Mouse (Mus musculus): ENCODE results near the gene Obscn. TPM values are rescaled to one million over a fixed set of nuclear protein-coding genes. Genes with fewer than 3 reads are reported as not detected.

Gene Obscn
- polyA plus RNA-seq, 2 experiments = 5.4 to 11.0 TPM

GRCm38 (mm10) chr11:58974414-58974813, 161.8 kb downstream of the Obscn start:
- Histone ChIP-seq H3K27ac (replicated peaks; ENCODE audit: low read depth, low read length) (no peak overlapping the region), H3K36me3 (ENCODE audit: control insufficient read depth, insufficient read depth, low read length) (peaks cover 16% of the 10 kb centered on the region), H3K27me3 (ENCODE audit: control insufficient read depth, insufficient read depth, low read length) (no peaks in the 10 kb centered on the region), H3K4me1 (ENCODE audit: control insufficient read depth, insufficient read depth, low read length) (peaks cover 7% of the 10 kb centered on the region), H3K9me3 (ENCODE audit: control insufficient read depth, low read length) (no peaks in the 10 kb centered on the region), H3K4me2 (replicated peaks; ENCODE audit: low read depth, low read length, severe bottlenecking) (no peak overlapping the region), H3K9ac (ENCODE audit: low read depth, low read length, severe bottlenecking) (no peak overlapping the region), H3K4me3 (replicated peaks; ENCODE audit: low read length) (no peak overlapping the region)
- 88% methylated on average over 3 of the region's 3 CpGs for WGBS
- DNase-seq (ENCODE audit: low spot score) (no peak), ATAC-seq (ENCODE audit: low FRiP score, low read depth) (no peak)
- TF ChIP-seq POLR2A (IDR thresholded peaks at IDR 0.05; ENCODE audit: borderline replicate concordance, extremely low read depth, insufficient read depth, insufficient read length) = no peak

GRCm38 (mm10) chr11:58971796-58972195, 164.4 kb downstream of the Obscn start:
- Histone ChIP-seq H3K36me3 (ENCODE audit: control insufficient read depth, insufficient read depth, low read length) (peaks cover 16% of the 10 kb centered on the region), H3K9ac (ENCODE audit: low read depth, low read length, severe bottlenecking) (no peak overlapping the region), H3K9me3 (ENCODE audit: control insufficient read depth, low read length) (no peaks in the 10 kb centered on the region), H3K27ac (replicated peaks; ENCODE audit: low read depth, low read length) (no peak overlapping the region), H3K4me1 (ENCODE audit: control insufficient read depth, insufficient read depth, low read length) (no peaks in the 10 kb centered on the region), H3K27me3 (ENCODE audit: control insufficient read depth, insufficient read depth, low read length) (no peaks in the 10 kb centered on the region), H3K4me3 (replicated peaks; ENCODE audit: low read length) (no peak overlapping the region), H3K4me2 (replicated peaks; ENCODE audit: low read depth, low read length, severe bottlenecking) (no peak overlapping the region)
- 96% methylated on average over 3 of the region's 3 CpGs for WGBS
- DNase-seq (ENCODE audit: low spot score) (no peak), ATAC-seq (ENCODE audit: low FRiP score, low read depth) (no peak)
- TF ChIP-seq POLR2A (IDR thresholded peaks at IDR 0.05; ENCODE audit: borderline replicate concordance, extremely low read depth, insufficient read depth, insufficient read length) = no peak

GRCm38 (mm10) chr11:58970831-58971530, 165.2 kb downstream of the Obscn start:
- H3K27me3 ChIP-seq (ENCODE audit: control insufficient read depth, insufficient read depth, low read length) = no peaks in the 10 kb centered on the region
- H3K27ac ChIP-seq (replicated peaks; ENCODE audit: low read depth, low read length) = no peak overlapping the region
- peaks cover 16% of the 10 kb centered on the region for H3K36me3 ChIP-seq (ENCODE audit: control insufficient read depth, insufficient read depth, low read length)
- no peak overlapping the region for H3K9ac ChIP-seq (ENCODE audit: low read depth, low read length, severe bottlenecking)
- no peaks in the 10 kb centered on the region for H3K4me1 ChIP-seq (ENCODE audit: control insufficient read depth, insufficient read depth, low read length)
- WGBS = 92% methylated on average over 21 of the region's 21 CpGs
- DNase-seq (ENCODE audit: low spot score) = no peak
- no peak overlapping the region for H3K4me3 ChIP-seq (replicated peaks; ENCODE audit: low read length)
- ATAC-seq (ENCODE audit: low FRiP score, low read depth) = no peak
- H3K4me2 ChIP-seq (replicated peaks; ENCODE audit: low read depth, low read length, severe bottlenecking) = no peak overlapping the region
- no peaks in the 10 kb centered on the region for H3K9me3 ChIP-seq (ENCODE audit: control insufficient read depth, low read length)
- TF ChIP-seq POLR2A (IDR thresholded peaks at IDR 0.05; ENCODE audit: borderline replicate concordance, extremely low read depth, insufficient read depth, insufficient read length) = no peak

GRCm38 (mm10) chr11:58969659-58970058, 166.5 kb downstream of the Obscn start:
- no peak overlapping the region for H3K27ac ChIP-seq (replicated peaks; ENCODE audit: low read depth, low read length)
- H3K4me3 ChIP-seq (replicated peaks; ENCODE audit: low read length) = no peak overlapping the region
- no peak overlapping the region for H3K4me2 ChIP-seq (replicated peaks; ENCODE audit: low read depth, low read length, severe bottlenecking)
- TF ChIP-seq POLR2A (IDR thresholded peaks at IDR 0.05; ENCODE audit: borderline replicate concordance, extremely low read depth, insufficient read depth, insufficient read length) = no peak
- no peaks in the 10 kb centered on the region for H3K4me1 ChIP-seq (ENCODE audit: control insufficient read depth, insufficient read depth, low read length)
- DNase-seq (ENCODE audit: low spot score) = no peak
- peaks cover 16% of the 10 kb centered on the region for H3K36me3 ChIP-seq (ENCODE audit: control insufficient read depth, insufficient read depth, low read length)
- H3K9ac ChIP-seq (ENCODE audit: low read depth, low read length, severe bottlenecking) = no peak overlapping the region
- no peaks in the 10 kb centered on the region for H3K27me3 ChIP-seq (ENCODE audit: control insufficient read depth, insufficient read depth, low read length)
- ATAC-seq (ENCODE audit: low FRiP score, low read depth) = no peak
- H3K9me3 ChIP-seq (ENCODE audit: control insufficient read depth, low read length) = no peaks in the 10 kb centered on the region
- 75% methylated on average over 6 of the region's 6 CpGs for WGBS

- Histone ChIP-seq H3K9me3 (ENCODE audit: control insufficient read depth, low read length) (no peaks in the 10 kb centered on the region), H3K27ac (replicated peaks; ENCODE audit: low read depth, low read length) (no peak overlapping the region), H3K4me2 (replicated peaks; ENCODE audit: low read depth, low read length, severe bottlenecking) (no peak overlapping the region), H3K36me3 (ENCODE audit: control insufficient read depth, insufficient read depth, low read length) (peaks cover 16% of the 10 kb centered on the region), H3K4me1 (ENCODE audit: control insufficient read depth, insufficient read depth, low read length) (no peaks in the 10 kb centered on the region), H3K9ac (ENCODE audit: low read depth, low read length, severe bottlenecking) (no peak overlapping the region), H3K27me3 (ENCODE audit: control insufficient read depth, insufficient read depth, low read length) (no peaks in the 10 kb centered on the region), H3K4me3 (replicated peaks; ENCODE audit: low read length) (no peak overlapping the region)
- TF ChIP-seq POLR2A (IDR thresholded peaks at IDR 0.05; ENCODE audit: borderline replicate concordance, extremely low read depth, insufficient read depth, insufficient read length) = no peak
- no peak for ATAC-seq (ENCODE audit: low FRiP score, low read depth)
- DNase-seq (ENCODE audit: low spot score) = no peak
- 88% methylated on average over 8 of the region's 8 CpGs for WGBS
These were observed 167.2 kb downstream of the Obscn start for GRCm38 (mm10) chr11:58969027-58969426.

Measured in limb, embryonic 14.5 days (tissue).